Mouse (Mus musculus) monocyte, adult 2 months (primary cell): ENCODE results near the gene Vmn1r79.
"Not testable (repeated sequence)": the region's sequence is repeated elsewhere in the genome, so short reads cannot be mapped to it uniquely, and the experiment has no call there.

Experiments used
- DNase-seq, 2 experiments: peaks; one replicate each; pipeline ENCODE4 v3.0.0; 2022; ENCODE audit warnings: low spot score in 2 of 2, low read depth in 1 of 2

The Vmn1r79 gene

GRCm38 (mm10) chr7:12170979-12171378, at the start of gene Vmn1r79:
TSS of gene Vmn1r79 (plus strand) at chr7:12171279.
- not testable (repeated sequence) for DNase-seq

GRCm38 (mm10) chr7:12149957-12150356, 21.1 kb upstream of the Vmn1r79 start, which contains the start of gene Vmn1r78:
TSS of gene Vmn1r78 (plus strand) at chr7:12150257.
- no peak for DNase-seq

- DNase-seq = not testable (repeated sequence)
These were observed 14.6 kb upstream of the Vmn1r79 start for GRCm38 (mm10) chr7:12156463-12156862.

- not testable (repeated sequence) for DNase-seq
These were observed 1.8 kb downstream of the Vmn1r79 start for GRCm38 (mm10) chr7:12172926-12173325.

GRCm38 (mm10) chr7:12188986-12189385, 17.9 kb downstream of the Vmn1r79 start, which contains the start of gene Vmn1r80:
TSS of gene Vmn1r80 (plus strand) at chr7:12189286.
- DNase-seq = no peak

- no peak for DNase-seq
These were observed 33.1 kb downstream of the Vmn1r79 start for GRCm38 (mm10) chr7:12204141-12204540.
